Mouse (Mus musculus): ENCODE measurements around the gene Cpvl. TPM values are rescaled to one million over a fixed set of nuclear protein-coding genes. Genes with fewer than 3 reads are reported as not detected.

Cpvl gene
- polyA plus RNA-seq, 1 experiment from 2014 or later: 0.18 TPM

DNA sequence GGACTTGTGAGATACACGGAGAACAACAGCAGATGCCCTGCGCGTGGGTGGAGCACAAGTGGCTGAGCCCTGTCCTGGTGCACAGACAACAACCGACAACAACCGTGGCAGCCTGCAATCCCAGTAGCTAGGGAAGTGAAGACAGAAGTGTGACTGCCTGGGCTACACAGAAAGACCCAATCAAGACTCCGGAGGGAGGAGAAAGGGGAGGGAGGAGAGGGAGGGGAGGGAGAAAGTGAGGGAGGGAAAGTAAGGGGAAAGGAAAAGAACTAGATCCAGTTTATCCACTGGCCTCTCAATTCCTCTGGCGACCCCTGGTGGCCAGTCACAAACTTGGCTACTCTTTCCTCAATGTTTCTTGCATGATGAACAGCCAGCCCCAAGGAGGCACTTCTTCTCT, 20.1 kb downstream of the Cpvl start:
- WGBS: 12% methylated on average over 7 of the region's 7 CpGs
- H3K27me3 ChIP-seq (replicated peaks; ENCODE audit: insufficient read depth, low read length): no peaks in the 10 kb centered on the region
- H3K4me1 ChIP-seq (ENCODE audit: insufficient read depth, low read depth, low read length): peaks cover 9% of the 10 kb centered on the region; the same call in 1 of the 2 replicates
- no peak overlapping the region for H3K4me3 ChIP-seq (ENCODE audit: low read depth, low read length)
- ATAC-seq: peak; percentile 39
- H3K36me3 ChIP-seq (ENCODE audit: insufficient read depth, low read length): no peaks in the 10 kb centered on the region
- peak; percentile 92 for DNase-seq (ENCODE audit: low spot score)
- TF ChIP-seq EP300 (IDR thresholded peaks at IDR 0.05) (no peak), CTCF (IDR thresholded peaks at IDR 0.05) (peak; percentile 93)
- H3K9ac ChIP-seq (replicated peaks; ENCODE audit: low read depth): no peak overlapping the region
- H3K27ac ChIP-seq (ENCODE audit: low read length): no peak overlapping the region
- H3K9me3 ChIP-seq (ENCODE audit: low read length): no peaks in the 10 kb centered on the region
- H3K4me2 ChIP-seq (replicated peaks; ENCODE audit: low read depth, low read length): peak overlapping the region; percentile 29; the same call in 1 of the 2 replicates

DNA sequence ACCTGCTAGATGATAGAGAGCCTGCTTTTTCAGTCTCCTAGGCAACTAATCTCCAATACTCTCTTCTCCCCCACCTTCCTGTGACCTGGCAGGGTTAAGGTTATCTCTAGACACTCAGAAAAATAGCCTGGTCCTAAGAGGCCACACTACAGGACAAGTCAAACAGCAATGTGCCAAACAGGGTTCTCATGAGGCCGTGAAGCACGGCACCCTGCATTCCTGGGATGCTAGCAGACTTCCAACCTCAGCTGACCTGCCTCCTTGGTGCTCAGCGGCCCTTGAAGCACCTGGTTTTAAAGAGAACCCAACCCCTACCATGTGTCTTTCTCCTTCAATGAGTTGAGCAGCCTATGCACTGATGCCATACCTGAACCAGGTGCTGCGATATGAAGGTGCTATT, 22.0 kb downstream of the Cpvl start:
- ATAC-seq: peak; percentile 86
- Histone ChIP-seq H3K4me3 (ENCODE audit: low read depth, low read length) (no peak overlapping the region), H3K27me3 (replicated peaks; ENCODE audit: insufficient read depth, low read length) (no peaks in the 10 kb centered on the region), H3K4me1 (ENCODE audit: insufficient read depth, low read depth, low read length) (peaks cover 10% of the 10 kb centered on the region; the same call in 1 of the 2 replicates), H3K36me3 (ENCODE audit: insufficient read depth, low read length) (no peaks in the 10 kb centered on the region), H3K9me3 (ENCODE audit: low read length) (no peaks in the 10 kb centered on the region), H3K9ac (replicated peaks; ENCODE audit: low read depth) (no peak overlapping the region), H3K27ac (ENCODE audit: low read length) (no peak overlapping the region), H3K4me2 (replicated peaks; ENCODE audit: low read depth, low read length) (no peak overlapping the region)
- peak; percentile 77 for DNase-seq (ENCODE audit: low spot score)
- 61% methylated on average over 4 of the region's 4 CpGs for WGBS
- TF ChIP-seq EP300 (IDR thresholded peaks at IDR 0.05): peak; percentile 79
- no peak for TF ChIP-seq CTCF (IDR thresholded peaks at IDR 0.05)

DNA sequence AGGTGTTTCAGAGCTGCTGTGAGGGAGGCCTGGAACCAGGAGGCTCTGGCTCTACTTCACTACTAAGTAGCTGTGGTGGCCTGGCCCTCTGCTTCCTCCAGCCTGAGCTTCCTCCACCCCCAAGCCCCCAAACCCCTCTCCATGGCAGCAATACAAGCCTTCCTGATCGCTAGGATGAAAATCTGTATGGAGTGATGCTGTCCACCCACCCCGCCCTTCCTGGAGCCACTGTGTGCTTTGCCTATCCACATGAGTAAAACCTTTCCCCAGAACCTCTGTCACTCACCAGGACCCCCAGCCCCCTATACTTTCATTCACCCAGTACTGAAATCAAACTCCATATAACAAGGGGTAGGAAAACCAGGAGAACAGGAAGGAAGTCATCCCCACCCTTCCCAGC, 22.6 kb downstream of the Cpvl start:
- ATAC-seq (no peak), DNase-seq (ENCODE audit: low spot score) (no peak)
- Histone ChIP-seq H3K36me3 (ENCODE audit: insufficient read depth, low read length) (no peaks in the 10 kb centered on the region), H3K4me1 (ENCODE audit: insufficient read depth, low read depth, low read length) (peaks cover 17% of the 10 kb centered on the region; the same call in 1 of the 2 replicates), H3K9me3 (ENCODE audit: low read length) (no peaks in the 10 kb centered on the region), H3K4me3 (ENCODE audit: low read depth, low read length) (no peak overlapping the region), H3K9ac (replicated peaks; ENCODE audit: low read depth) (no peak overlapping the region), H3K27ac (ENCODE audit: low read length) (no peak overlapping the region), H3K27me3 (replicated peaks; ENCODE audit: insufficient read depth, low read length) (no peaks in the 10 kb centered on the region), H3K4me2 (replicated peaks; ENCODE audit: low read depth, low read length) (no peak overlapping the region)
- 77% methylated on average over 2 of the region's 2 CpGs for WGBS
- TF ChIP-seq EP300 (IDR thresholded peaks at IDR 0.05) (no peak), CTCF (IDR thresholded peaks at IDR 0.05) (no peak)

DNA sequence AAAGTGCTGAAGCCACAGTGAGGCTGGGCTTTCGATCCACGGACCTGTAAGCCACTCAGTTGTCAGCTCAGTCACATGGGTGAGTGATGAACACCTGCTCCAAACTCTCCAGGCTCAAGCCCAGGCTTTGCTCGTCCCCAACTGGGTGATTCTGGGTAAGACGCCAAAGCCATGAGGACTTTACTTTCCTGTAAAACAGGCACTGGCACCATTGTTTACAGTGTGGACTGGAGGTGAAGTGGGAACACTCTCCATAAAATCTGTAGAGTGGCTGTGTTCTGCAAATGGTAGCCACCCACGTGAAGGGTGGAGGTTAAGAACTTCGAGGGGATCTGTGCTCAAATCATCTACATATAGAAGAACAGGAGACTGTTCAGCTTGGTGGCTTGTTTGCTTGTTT, 23.2 kb downstream of the Cpvl start:
- no peak overlapping the region for H3K4me3 ChIP-seq (ENCODE audit: low read depth, low read length)
- DNase-seq (ENCODE audit: low spot score) (peak; percentile 47), ATAC-seq (peak; percentile 25; the same call in 1 of the 2 replicates)
- no peak overlapping the region for H3K9ac ChIP-seq (replicated peaks; ENCODE audit: low read depth)
- no peak overlapping the region for H3K4me2 ChIP-seq (replicated peaks; ENCODE audit: low read depth, low read length)
- peaks cover 17% of the 10 kb centered on the region; the same call in 1 of the 2 replicates for H3K4me1 ChIP-seq (ENCODE audit: insufficient read depth, low read depth, low read length)
- no peaks in the 10 kb centered on the region for H3K36me3 ChIP-seq (ENCODE audit: insufficient read depth, low read length)
- no peaks in the 10 kb centered on the region for H3K9me3 ChIP-seq (ENCODE audit: low read length)
- no peaks in the 10 kb centered on the region for H3K27me3 ChIP-seq (replicated peaks; ENCODE audit: insufficient read depth, low read length)
- 46% methylated on average over 6 of the region's 6 CpGs for WGBS
- no peak for TF ChIP-seq EP300 (IDR thresholded peaks at IDR 0.05)
- no peak for TF ChIP-seq CTCF (IDR thresholded peaks at IDR 0.05)
- H3K27ac ChIP-seq (ENCODE audit: low read length): no peak overlapping the region

DNA sequence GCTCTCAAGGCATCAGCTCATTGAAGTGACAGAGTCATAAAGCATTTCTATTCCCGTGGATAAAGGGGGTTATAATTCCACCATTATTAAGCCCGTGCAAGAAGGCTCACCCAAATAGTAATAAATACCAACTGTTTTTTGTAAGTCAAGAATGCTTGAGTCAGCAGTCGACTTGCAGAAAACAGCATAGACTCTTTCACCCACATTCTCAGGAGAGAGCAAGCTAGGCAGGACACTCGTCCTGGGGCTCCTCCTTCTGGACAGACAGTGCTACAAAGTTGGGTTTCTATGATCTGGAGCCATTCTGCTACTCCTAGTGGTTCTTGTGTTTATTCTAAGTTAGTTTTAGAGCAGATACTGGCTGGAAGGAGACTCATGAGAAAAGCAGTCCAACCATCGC, 24.4 kb downstream of the Cpvl start:
- WGBS: 23% methylated on average over 5 of the region's 5 CpGs
- no peak overlapping the region for H3K4me2 ChIP-seq (replicated peaks; ENCODE audit: low read depth, low read length)
- no peak overlapping the region for H3K4me3 ChIP-seq (ENCODE audit: low read depth, low read length)
- H3K4me1 ChIP-seq (ENCODE audit: insufficient read depth, low read depth, low read length): peaks cover 17% of the 10 kb centered on the region; the same call in 1 of the 2 replicates
- H3K27ac ChIP-seq (ENCODE audit: low read length): no peak overlapping the region
- TF ChIP-seq CTCF (IDR thresholded peaks at IDR 0.05) (peak; percentile 88), EP300 (IDR thresholded peaks at IDR 0.05) (peak; percentile 45; the same call in 1 of the 2 replicates)
- no peaks in the 10 kb centered on the region for H3K36me3 ChIP-seq (ENCODE audit: insufficient read depth, low read length)
- DNase-seq (ENCODE audit: low spot score): peak; percentile 89
- ATAC-seq: peak; percentile 44
- H3K9ac ChIP-seq (replicated peaks; ENCODE audit: low read depth): no peak overlapping the region
- no peaks in the 10 kb centered on the region for H3K27me3 ChIP-seq (replicated peaks; ENCODE audit: insufficient read depth, low read length)
- H3K9me3 ChIP-seq (ENCODE audit: low read length): no peaks in the 10 kb centered on the region

DNA sequence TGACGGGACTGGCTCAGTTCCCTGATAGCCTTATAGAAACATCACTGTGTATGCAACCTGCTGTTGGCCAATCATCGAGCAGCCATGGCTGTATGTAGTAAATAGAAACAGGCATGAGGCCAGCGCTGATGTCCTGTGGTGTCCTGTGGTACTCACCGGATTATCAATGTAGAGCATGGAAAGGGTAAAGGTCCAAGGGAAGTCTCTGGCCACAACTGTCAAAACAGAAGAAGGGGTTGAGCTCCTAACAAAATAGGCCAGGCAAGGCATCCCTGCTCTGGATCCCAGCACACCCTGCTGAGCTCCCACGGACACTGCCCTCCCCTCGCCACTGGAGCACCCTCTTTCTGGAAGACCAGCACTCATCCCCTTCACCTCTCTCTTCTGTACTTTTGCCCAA, 25.1 kb downstream of the Cpvl start:
- Histone ChIP-seq H3K4me3 (ENCODE audit: low read depth, low read length) (no peak overlapping the region), H3K9me3 (ENCODE audit: low read length) (no peaks in the 10 kb centered on the region), H3K4me1 (ENCODE audit: insufficient read depth, low read depth, low read length) (peaks cover 17% of the 10 kb centered on the region; the same call in 1 of the 2 replicates), H3K4me2 (replicated peaks; ENCODE audit: low read depth, low read length) (no peak overlapping the region), H3K36me3 (ENCODE audit: insufficient read depth, low read length) (no peaks in the 10 kb centered on the region), H3K27me3 (replicated peaks; ENCODE audit: insufficient read depth, low read length) (no peaks in the 10 kb centered on the region), H3K27ac (ENCODE audit: low read length) (no peak overlapping the region), H3K9ac (replicated peaks; ENCODE audit: low read depth) (no peak overlapping the region)
- DNase-seq (ENCODE audit: low spot score) (no peak), ATAC-seq (no peak)
- 94% methylated on average over 6 of the region's 6 CpGs for WGBS
- TF ChIP-seq CTCF (IDR thresholded peaks at IDR 0.05) (no peak), EP300 (IDR thresholded peaks at IDR 0.05) (no peak)

DNA sequence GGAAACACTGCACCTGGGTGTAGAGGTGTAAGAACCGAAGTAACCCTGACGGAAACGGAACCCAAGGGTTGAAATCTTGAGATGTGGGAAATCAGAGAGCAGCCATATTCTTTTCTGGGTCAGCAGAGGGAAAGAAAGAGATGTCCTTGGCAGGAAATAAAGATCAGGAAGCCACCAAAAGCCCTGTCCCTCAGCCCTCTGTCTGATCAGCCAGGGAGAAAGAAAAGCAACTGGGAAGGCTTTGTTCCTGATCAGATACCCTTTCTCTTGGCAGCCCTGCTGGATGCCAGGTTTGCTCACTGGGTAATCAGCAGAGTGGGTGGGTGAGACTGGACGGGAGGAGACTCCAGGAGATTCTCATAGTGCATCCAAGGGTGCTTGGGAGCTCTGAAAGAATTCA, 27.1 kb downstream of the Cpvl start:
- Histone ChIP-seq H3K4me3 (ENCODE audit: low read depth, low read length) (no peak overlapping the region), H3K4me1 (ENCODE audit: insufficient read depth, low read depth, low read length) (peaks cover 17% of the 10 kb centered on the region; the same call in 1 of the 2 replicates), H3K27ac (ENCODE audit: low read length) (peak overlapping the region; percentile 76), H3K36me3 (ENCODE audit: insufficient read depth, low read length) (no peaks in the 10 kb centered on the region), H3K9ac (replicated peaks; ENCODE audit: low read depth) (no peak overlapping the region), H3K4me2 (replicated peaks; ENCODE audit: low read depth, low read length) (no peak overlapping the region), H3K9me3 (ENCODE audit: low read length) (no peaks in the 10 kb centered on the region), H3K27me3 (replicated peaks; ENCODE audit: insufficient read depth, low read length) (no peaks in the 10 kb centered on the region)
- DNase-seq (ENCODE audit: low spot score) (peak; percentile 24), ATAC-seq (no peak)
- WGBS: 67% methylated on average over 4 of the region's 4 CpGs
- no peak for TF ChIP-seq EP300 (IDR thresholded peaks at IDR 0.05)
- no peak for TF ChIP-seq CTCF (IDR thresholded peaks at IDR 0.05)
